Mouse (Mus musculus) embryonic stem cell, embryonic (primary cell): ENCODE results near the gene Cebpa.

Experiments
- CTCF ChIA-PET, 4 experiments: fragments of 300-600 bp in 2 of 4; fragments of 350-600 bp in 2 of 4; sonication (Branson Sonifier 250); formaldehyde crosslinking; loops; one replicate each; lab custom pipeline; 2022; ENCODE audit warnings: inconsistent platforms in 2 of 4; lab: Charles Lee
- POLR2A ChIA-PET, 4 experiments: fragments of 300-600 bp in 2 of 4; fragments of 350-600 bp in 2 of 4; sonication (Branson Sonifier 250); formaldehyde crosslinking; loops; one replicate each; lab custom pipeline; 2022; ENCODE audit warnings: antibody characterized with exemption in 4 of 4, inconsistent platforms in 1 of 4; lab: Charles Lee

Cebpa gene

DNA sequence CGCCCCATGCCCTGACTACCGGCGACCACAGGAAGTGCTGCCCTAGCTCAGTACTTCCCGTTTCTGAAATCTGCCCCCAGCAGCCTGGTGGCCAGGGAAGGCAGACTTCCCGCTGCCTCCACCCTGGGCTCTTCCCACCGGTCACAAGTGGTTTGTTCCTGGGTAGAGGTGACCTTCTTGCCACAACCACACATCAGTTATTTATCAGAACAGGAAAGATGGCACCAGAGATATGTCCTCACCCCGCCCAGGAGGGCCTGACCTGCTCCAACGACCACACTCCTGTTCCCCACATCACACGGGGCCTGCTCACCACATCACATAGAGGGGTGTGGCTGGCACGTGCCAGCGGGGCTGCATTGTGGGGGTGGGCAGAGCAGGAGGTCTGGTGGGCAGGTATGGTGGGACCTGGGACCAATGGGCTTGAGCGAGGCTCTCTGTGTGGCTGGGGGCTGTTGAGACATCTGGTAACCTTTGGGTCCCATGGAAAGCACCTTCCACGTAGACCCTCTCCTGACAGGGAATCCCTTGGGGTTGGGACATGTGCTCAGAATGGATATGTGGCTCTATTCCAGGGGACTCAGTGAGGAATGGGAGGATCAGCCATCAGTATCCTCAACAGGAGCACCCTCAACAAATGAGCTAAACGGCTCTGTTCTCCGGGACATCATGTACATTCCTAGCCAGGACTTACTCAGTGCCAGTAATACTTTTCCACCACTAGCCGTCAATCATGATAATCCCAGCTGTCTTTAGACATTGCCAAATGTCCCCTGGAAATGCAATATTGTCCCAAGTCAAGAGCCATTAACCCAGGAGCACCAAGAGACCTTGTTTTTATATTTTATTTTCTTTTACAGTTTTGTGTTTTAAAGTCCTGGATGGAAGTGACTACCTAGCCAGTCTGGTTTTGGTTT, 37.7 kb downstream of the Cebpa start:
- POLR2A ChIA-PET = interaction anchor here in 1 of 4 experiments (0.9 to 1.3 kb wide), 2 partner anchors 13 to 36 kb away, joined by 3 to 4 read pairs; no protein-coding TSS in a partner anchor
- CTCF ChIA-PET = no interaction called here

DNA sequence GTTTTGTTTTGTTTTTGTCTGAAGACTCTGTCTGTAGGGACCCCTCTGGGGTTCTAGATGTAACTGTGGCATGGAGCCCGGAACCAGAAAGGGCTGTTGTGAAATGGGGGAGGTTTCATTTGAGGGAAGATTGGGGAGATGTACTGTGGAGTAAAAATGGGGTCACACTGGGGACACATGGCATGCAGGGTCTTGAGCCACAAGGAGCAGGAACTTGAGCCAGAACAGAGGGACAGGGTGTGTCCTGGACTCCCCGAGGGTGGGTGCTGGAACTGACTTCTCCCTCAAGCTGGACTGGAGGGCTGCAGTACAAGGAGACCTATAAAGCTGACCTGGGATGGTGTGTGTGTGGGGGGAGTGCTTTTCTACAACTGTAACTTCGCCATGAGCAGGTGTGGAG, 38.4 kb downstream of the Cebpa start:
- ChIA-PET POLR2A (no interaction called here), CTCF (no interaction called here)

- POLR2A ChIA-PET = interaction anchor here in 1 of 4 experiments (0.8 kb wide), 1 partner anchor 143 kb away, joined by 3 read pairs; no protein-coding TSS in a partner anchor
- CTCF ChIA-PET = interaction anchor here in 1 of 4 experiments (1.1 kb wide), 1 partner anchor 9 kb away, joined by 3 read pairs; no protein-coding TSS in a partner anchor
Measured at GRCm38 (mm10) chr7:35162443-35162842, 43.4 kb downstream of the Cebpa start.

DNA sequence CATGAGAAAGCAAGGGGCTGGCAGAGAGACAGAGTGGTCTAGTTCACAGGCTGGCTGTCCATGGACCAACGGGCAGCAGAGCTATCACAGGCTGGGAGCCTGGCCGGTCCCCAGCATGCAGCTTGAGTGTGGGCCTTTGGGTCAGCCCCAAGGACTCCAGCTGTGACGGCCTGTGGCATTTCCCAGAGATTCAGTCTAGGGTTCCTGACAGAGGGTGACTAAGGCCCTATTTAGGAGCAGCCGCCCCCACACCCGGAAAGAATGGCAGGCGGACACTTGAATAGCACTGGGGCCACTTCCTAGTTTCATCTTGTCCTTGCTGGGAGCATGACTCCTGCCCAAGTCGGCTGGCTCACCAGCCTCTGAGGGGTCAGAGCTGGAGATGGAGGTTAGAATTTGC, 44.5 kb downstream of the Cebpa start:
- ChIA-PET CTCF (interaction anchor here in 3 of 4 experiments (0.5 to 1.1 kb wide), 7 partner anchors 8 to 325 kb away, joined by 3 to 4 read pairs (median 3); no protein-coding TSS in a partner anchor), POLR2A (interaction anchor here in 1 of 4 experiments (0.6 kb wide), 1 partner anchor 429 kb away, joined by 3 read pairs; no protein-coding TSS in a partner anchor)

GRCm38 (mm10) chr7:35164131-35164530, 45.0 kb downstream of the Cebpa start:
- ChIA-PET CTCF (interaction anchor here in 2 of 4 experiments (0.5 to 1.1 kb wide), 5 partner anchors 12 to 138 kb away, joined by 3 to 4 read pairs (median 3); no protein-coding TSS in a partner anchor), POLR2A (interaction anchor here in 2 of 4 experiments (0.6 to 0.9 kb wide), 2 partner anchors 18 to 429 kb away, joined by 3 read pairs; no protein-coding TSS in a partner anchor)

- ChIA-PET CTCF (interaction anchor here in 2 of 4 experiments (0.6 to 1.9 kb wide), 2 partner anchors 10 to 103 kb away, joined by 4 to 5 read pairs; no protein-coding TSS in a partner anchor), POLR2A (no interaction called here)
Measured at GRCm38 (mm10) chr7:35166988-35167387, 47.9 kb downstream of the Cebpa start.

GRCm38 (mm10) chr7:35167925-35168324, 48.8 kb downstream of the Cebpa start:
- ChIA-PET CTCF (interaction anchor here in 2 of 4 experiments (0.6 to 2.4 kb wide), 4 partner anchors 9 to 342 kb away, joined by 3 to 15 read pairs (median 3); no protein-coding TSS in a partner anchor), POLR2A (interaction anchor here in 1 of 4 experiments (0.7 kb wide), 1 partner anchor 438 kb away, joined by 3 read pairs; no protein-coding TSS in a partner anchor)

DNA sequence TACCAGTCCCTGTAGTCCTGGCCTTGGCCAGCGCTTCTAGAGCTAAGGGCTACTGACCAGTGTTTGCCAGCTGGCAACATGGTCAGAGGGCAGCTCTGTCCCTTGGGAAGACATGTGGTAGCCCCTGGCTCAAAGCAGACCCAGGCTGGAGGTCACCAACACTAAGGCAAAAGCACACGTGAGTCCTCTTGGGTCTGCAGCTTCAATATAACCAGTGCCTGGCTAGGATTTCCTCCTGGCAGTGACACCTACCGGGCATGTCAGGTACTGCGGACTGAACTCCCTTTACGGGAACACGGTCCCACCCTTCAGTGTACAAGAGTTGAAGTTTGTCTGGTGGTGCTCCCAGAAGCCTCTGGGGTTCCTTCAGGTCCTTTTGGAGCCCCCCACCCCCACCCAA, 50.2 kb downstream of the Cebpa start:
- POLR2A ChIA-PET = interaction anchor here (0.5 to 1.7 kb wide), 11 partner anchors 13 to 379 kb away, joined by 3 to 5 read pairs (median 3); partner anchors contain the start of genes Cebpa (in 1 of the 4), Cebpg (in 1 of the 4), Chst8 (in 1 of the 4) and Rhpn2 (in 1 of the 4)
- CTCF ChIA-PET = interaction anchor here (0.5 to 5.5 kb wide), 54 partner anchors 8 to 490 kb away, joined by 3 to 63 read pairs (median 4); partner anchors contain the start of genes Cebpa (in 2 of the 4), Cebpg (in 1 of the 4) and Lrp3 (in 1 of the 4)
